Mouse (Mus musculus) cerebellum, adult 11-12 months (tissue): Measurements from ENCODE around the gene Stag3.

Experiments
- DNase-seq: peaks from one replicate; pipeline ENCODE4 v3.0.0; 2022

The Stag3 gene

DNA sequence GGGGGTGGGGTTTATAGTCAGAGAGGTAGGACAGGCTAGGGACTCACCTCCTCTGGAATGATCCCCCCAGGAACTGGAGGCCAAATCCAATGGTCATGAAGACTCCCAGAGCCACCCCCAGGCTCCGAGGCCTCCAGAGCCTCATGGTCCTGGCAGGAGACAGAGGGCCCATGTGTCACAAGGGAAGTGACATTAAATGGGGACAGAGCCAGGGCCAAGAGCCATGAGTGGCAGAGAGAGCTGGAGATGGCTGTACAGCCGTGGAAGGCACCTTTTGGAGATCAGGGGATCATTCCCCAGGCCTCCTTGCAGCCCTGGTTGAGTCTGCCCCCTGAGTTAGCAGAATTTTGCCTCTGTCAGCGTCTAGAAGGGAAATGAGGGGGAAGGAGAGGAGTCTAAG is 8.8 kb upstream of the Stag3 start:
- DNase-seq: no peak

DNA sequence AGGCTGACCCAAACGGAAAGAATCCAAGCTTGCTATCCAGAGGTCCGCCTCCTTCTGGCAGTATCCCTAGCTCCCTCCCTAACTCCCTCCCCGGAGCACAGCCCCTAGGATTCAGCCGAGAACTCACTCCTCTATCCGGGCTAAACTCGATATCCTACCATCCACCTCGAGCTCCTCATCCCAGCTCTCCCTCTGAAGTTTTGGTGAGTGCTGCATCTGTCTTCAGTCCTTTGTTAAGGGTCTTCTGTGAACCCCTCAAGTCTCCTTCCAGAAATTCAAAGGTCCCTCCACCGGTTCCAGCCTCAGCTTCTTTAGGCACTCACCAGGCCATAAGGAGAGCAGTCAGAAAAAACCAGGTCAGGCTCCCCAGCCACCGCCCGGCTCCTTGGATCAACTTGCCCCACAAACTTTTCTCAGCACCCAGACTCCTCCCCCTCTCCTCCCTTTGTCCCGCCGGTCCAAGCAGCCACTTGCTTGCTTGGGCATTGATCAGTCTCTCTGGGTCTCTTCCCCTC is 7.6 kb upstream of the Stag3 start, which contains the start of gene Gal3st4:
TSS of gene Gal3st4 (minus strand) at position 432 of the 515 bp plus-strand sequence.
- DNase-seq: no peak

DNA sequence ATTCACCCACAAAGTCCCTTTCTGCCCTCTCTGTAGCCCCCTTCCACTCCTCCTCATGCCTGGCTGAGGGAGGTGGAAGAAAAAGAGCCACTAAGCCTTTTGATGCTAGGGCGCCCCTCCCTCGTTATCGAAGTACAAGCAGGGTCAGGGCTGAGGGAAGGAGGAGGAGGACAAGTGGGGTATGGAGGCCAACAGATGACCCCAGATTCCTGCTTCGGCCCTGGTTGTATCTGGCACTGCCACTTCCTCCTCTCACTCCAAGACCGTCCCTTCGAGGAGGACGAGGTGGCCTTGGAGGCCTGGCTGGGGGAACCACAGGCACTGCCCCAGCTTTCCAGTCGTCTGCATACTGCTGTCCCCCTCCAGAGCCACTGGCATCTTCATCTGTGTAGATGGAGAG is 5.9 kb upstream of the Stag3 start:
- DNase-seq: no peak

DNA sequence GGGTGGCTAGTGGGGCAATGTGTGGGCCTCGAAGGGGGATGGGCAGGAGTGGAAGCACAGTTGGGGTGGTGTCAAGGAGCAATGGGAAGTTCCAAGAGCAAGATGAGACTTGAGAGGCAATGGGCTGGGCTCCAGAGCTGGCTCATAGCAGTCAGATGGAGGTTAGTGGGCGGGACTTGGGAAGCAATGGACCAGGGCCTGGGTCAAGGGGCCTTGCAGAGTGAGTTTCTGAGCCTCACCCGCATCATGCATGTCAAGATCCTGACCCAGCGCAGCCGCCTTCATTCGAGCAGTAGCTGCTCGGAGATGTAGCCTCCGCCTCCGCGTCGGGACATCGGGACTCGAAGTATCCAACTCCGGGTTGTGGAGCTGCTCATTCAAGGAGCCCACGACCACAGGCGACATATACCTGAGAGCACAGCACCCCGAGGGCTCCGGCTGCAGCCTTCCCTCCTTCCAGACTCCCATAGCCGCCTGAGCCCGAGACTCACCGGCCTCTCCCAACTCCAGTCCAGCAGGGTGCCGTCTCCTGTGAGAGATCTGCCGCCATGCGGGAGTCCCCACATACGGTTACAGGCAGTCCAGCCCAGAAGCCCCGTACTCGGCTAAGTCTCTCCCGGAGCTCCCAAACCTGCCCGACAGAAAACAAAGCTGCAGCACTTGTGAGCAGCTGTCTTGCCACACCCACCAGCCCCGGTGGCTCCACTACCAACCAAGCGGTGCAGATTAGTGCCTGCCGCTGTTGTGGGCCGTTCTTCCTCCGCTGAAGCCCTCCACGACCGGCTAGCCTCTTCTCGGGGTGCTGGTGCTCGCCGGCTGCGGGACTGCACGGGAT is 4.6 kb upstream of the Stag3 start:
- no peak for DNase-seq

DNA sequence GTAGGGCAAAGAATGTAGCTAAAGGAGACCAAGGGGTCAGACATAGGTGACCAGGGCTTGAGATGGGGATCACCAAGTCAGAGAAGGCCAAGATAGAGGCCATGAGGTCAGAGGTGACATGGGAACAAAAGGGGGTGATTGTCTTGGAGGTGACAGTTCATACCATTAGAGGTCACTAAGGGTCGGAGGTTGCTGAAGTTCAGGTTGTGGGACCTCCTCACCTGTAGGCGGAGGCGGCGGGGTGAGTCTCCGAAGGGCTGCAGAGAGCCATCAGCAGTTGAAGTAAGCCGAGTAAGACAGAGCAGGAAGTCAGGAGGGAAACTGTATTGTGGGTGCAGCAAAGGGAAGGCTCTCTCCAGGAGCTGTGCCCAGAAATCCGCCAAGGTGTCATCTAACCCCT is 2.0 kb upstream of the Stag3 start:
- no peak for DNase-seq

DNA sequence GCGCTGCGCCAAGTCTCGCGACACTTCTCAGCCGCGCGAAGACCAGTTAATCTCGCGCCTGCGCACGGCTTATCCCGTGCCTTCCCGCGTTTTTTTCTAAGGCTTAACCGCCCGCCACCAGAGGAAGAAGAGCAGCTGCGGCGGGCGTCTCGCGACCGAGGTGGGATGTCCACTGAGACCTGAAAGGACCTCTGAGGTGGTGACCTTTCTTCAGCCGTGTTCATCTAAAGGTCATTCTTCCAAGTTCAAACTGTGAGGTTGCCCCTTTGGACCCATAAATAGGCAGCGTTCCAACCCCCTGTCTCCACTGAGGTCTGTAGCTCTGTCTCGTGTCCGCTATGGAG is 357 bp downstream of the Stag3 start:
- DNase-seq: no peak

DNA sequence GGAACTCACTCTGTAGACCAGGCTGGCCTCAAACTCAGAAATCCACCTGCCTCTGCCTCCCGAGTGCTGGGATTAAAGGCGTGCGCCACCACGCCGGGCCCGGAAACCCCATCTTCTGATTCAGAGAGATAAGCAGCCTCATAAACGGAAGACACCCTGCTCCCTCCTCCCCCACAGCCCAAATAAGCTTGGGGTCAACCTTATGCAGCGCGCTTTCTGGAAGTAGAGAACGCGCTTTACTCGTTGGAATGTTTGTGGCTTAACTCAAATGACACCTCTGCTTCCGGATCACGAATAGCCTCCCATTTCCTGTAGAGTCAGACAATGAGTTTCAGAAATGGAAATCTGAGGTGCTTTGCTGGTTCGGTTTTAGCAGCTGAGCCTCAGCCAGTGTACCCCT is 789 bp downstream of the Stag3 start:
- DNase-seq: no peak

DNA sequence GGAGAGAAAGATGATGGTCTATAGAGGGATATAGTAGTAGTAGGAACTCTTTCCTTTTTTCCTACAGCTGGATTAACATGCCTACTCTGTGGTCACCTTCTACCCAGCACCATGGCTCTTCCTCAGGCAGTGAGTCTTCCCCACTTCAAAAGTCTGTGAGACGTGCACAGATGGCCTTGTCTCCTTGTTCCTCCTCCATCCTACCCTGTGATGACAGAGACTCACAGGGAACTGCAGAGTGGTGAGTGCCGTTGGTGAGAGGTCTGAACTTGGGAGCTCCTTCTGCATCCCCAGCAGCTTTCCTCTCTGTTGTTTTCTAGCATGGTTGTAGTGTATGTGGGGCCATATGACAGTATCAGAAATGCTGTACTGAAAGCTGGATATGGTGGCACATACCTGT is 1.8 kb downstream of the Stag3 start:
- DNase-seq: no peak

DNA sequence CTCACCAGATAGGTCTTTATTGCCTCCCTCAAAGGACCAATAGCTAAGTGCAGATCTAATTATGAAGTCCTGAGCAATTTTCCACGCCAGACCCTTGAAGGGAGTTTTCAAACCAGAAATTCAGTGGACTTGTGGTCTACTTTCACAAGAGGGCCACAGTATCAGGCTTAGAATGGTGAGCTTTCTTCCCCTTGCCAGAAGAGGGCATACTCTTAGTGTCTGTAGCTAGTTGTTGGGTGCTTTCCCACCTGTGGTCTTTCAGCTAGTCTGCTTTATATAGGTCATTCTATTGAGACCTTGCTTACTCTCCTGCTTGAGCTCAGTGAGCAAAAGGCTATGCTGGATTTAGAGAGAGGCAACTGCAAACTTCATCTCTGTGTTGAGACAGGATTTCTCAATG is 3.5 kb downstream of the Stag3 start:
- no peak for DNase-seq

DNA sequence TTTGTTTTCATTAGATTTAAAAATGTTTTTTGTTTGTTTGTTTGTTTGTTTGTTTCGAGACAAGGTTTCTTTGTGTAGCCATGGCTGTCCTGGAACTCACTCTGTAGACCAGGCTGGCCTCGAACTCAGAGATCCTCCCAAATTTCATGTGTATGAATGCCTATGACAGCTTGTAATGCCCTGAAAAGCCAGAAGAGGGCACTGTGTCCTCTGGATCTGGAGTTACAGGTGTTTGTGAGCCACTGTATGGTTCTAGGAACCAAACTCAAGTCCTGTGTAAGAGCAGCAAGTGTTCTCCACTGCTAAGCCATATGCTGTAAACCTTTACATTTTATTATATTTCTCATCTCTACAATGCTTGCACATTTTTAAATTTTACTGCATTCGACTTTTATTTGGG is 7.8 kb downstream of the Stag3 start:
- no peak for DNase-seq

DNA sequence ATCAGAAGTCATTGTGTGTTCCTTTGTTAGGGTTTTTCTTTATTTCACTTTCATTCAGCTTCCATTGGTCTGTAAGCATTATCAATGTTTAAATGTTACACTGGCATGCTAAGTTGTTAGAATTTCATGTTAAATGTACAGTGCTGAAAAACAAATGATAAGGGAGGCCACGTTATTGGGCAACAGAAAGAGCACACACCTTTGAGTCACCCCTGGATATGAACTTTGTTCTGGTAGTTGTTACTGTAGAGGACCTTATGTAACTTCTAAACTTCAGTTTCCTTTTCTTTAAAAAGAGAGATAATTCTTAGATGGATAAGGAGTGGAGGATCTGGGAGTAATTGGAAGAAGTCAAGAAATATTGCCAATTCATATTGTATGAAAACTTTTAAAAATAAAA is 11.6 kb downstream of the Stag3 start:
- no peak for DNase-seq

DNA sequence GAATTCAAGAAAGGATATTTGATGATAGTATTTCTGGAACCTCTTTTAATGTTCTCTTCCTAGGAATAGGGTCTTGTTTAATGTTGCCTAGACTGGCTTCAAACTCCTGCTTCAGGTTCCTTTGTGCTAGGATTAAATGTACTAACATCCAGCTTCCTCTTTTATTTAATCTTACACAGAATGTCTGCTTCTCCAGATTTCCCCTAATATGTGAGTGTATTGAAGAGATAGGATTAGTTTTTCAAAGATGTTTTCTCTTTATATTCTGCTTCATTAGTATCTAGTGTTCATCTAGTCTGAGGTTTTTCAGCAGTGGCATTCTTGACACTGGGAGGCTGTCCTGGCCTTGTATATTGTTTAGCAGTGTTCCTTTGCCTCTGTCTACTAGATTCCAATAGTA is 14.1 kb downstream of the Stag3 start:
- no peak for DNase-seq

DNA sequence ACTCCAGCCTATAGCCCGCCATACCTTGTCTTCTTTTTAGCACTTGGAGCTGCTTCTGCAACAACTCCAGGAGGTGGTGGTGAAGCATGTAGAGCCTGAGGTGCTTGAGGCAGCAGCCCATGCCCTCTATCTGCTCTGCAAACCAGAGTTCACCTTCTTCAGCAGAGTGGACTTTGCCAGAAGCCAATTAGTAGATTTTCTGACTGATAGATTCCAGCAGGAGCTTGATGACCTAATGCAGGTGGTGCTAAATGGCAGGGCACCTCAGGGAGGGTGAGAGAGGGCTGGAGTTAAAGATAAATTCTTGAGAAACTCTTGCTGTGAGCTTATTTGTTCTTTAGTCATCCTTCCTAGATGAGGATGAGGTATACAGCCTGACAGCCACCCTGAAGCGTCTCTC is 19.6 kb downstream of the Stag3 start:
- no peak for DNase-seq

DNA sequence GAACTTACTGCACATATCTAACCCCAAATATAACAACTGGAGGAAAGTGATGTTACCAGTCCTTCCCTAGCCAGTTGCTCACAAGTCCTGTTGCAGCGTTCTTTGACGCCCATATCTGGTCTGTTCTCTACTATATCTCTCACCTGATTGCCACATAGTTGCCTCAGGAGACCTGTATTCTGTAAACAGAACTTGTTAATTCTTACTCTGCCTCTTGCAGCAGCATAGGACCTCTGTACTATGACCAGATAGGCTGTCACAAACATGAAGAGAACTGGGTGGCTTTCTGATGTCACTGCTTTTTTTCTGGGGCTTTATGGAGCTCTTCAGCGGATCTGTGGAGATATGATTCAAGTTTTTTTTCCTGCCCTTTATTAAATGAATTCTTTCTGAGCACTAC is 32.8 kb downstream of the Stag3 start:
- DNase-seq: no peak

DNA sequence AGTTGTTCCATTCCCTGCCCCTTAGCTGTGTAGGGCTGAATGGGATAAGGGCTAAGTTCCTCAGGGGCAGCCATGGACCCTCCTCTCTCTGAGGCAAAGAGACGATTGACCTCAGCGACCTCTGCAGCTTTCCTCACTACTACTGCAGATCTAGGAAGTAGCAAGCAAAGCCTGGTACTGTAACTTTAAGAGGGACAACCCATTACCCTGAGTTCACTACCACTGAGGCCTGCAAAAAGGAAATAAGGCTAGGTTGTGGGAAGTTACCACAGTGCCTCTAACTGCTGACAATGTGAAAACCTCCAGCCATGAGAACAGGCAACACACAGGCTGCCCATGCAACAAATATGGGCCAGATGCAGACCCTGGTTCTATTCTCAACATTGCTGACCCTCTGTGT is 61.6 kb downstream of the Stag3 start, which contains the start of gene Pvrig:
TSS of gene Pvrig (plus strand) at position 301 of the 400 bp plus-strand sequence.
- no peak for DNase-seq

DNA sequence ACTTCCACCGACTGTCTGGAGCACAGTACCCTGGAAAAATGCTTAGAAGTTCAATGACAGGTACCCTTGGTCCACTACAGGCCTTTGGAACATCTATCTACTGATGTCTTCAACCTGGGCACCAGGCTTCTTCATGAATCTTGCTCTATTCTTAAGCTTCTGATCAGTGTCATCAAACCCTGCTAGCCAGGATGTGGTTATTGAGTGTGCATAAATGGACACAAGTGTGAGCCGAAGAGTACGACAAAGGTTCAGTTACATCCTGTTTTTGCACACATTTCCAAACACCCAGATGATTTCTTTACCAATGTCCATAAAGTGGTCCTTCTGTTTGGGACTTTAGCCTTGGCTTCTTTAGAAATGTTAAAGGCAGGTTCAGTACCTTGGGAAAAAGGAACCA is 63.2 kb downstream of the Stag3 start:
- no peak for DNase-seq
